Mouse (Mus musculus) thymus, adult 2 months (tissue): Measurements from ENCODE around the gene Cnih3.

Experiments used
- CTCF ChIP-seq: fragments of 200-500 bp; IDR thresholded peaks from 2 replicates; pipeline ENCODE4 v1.5.1; 2012; ENCODE audit warnings: mild to moderate bottlenecking, control low read depth, low read length, moderate library complexity, borderline replicate concordance; ENCODE audit not compliant: control insufficient read depth, poor library complexity, insufficient read depth; ENCODE audit errors: extremely low read depth
- POLR2A ChIP-seq: fragments of 200-500 bp; IDR thresholded peaks from 2 replicates; pipeline ENCODE4 v1.6.1; 2012; ENCODE audit warnings: mild to moderate bottlenecking, low read length, control low read depth, moderate library complexity; ENCODE audit not compliant: control insufficient read depth, poor library complexity, insufficient read depth; ENCODE audit errors: extremely low read depth

- no peak for TF ChIP-seq CTCF
- TF ChIP-seq POLR2A = no peak
These were observed 132.3 kb downstream of the Cnih3 start for GRCm38 (mm10) chr1:181484696-181485095.
